Mouse (Mus musculus) lung, postnatal 0 days (tissue): ENCODE data around the gene Gm16181.
A peak's percentile ranks its signal among the peaks of the same experiment; 100 is the strongest.

Experiments
- CTCF ChIP-seq: IDR thresholded peaks from 2 replicates; pipeline ENCODE4 v1.5.1; 2016; ENCODE audit warnings: antibody characterized with exemption, mild to moderate bottlenecking
- EP300 ChIP-seq: IDR thresholded peaks from 2 replicates; pipeline ENCODE4 v1.6.1; 2016; ENCODE audit warnings: antibody characterized with exemption, mild to moderate bottlenecking, control low read depth

- TF ChIP-seq CTCF (peak; percentile 65), EP300 (no peak)
Observed at GRCm38 (mm10) chr17:35245731-35246623, 25.3 kb downstream of the Gm16181 start.
